Mouse (Mus musculus): ENCODE data around the gene 4933416C03Rik. TPM values are rescaled to one million over a fixed set of nuclear protein-coding genes. Genes with fewer than 3 reads are reported as not detected.

The 4933416C03Rik gene
- total and polyA plus RNA-seq, 2 experiments from 2014 or later, result 0.13 TPM; not detected in 1

DNA sequence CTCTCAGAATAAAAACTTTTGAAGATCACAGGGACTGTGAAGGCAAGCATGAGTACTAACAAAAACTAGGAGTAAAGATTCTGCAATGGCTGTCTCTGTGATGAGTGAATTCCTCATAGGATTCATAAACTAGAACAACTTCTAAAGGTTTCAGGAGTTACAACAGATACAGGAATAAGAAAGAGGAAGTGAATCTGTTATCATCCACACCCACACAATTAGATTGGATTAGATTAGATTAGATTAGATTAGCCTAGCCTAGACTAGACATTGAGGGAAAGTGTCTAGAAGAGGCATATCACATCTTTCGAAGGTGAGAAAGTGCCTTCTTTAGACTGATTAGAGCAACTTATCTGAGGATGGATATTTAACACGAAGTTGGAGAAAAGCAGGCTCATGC is 21.5 kb upstream of the 4933416C03Rik start:
- no peaks in the 10 kb centered on the region for H3K36me3 ChIP-seq (ENCODE audit: insufficient read depth, low read length)
- H3K4me1 ChIP-seq (ENCODE audit: insufficient read depth, low read length), result no peaks in the 10 kb centered on the region
- TF ChIP-seq CTCF (IDR thresholded peaks at IDR 0.05; ENCODE audit: low read depth), result no peak
- H3K9ac ChIP-seq (replicated peaks; ENCODE audit: low read length), result no peak overlapping the region
- H3K27ac ChIP-seq, result no peak overlapping the region
- no peaks in the 10 kb centered on the region for H3K27me3 ChIP-seq (ENCODE audit: insufficient read depth, low read length)
- WGBS, result 88% methylated on average over 2 of the region's 2 CpGs
- DNase-seq (ENCODE audit: low spot score), result no peak
- H3K4me2 ChIP-seq (ENCODE audit: low read depth, low read length), result no peak overlapping the region
- H3K9me3 ChIP-seq (ENCODE audit: low read length), result no peaks in the 10 kb centered on the region
- no peak for ATAC-seq
- no peak overlapping the region for H3K4me3 ChIP-seq (ENCODE audit: low read length)

DNA sequence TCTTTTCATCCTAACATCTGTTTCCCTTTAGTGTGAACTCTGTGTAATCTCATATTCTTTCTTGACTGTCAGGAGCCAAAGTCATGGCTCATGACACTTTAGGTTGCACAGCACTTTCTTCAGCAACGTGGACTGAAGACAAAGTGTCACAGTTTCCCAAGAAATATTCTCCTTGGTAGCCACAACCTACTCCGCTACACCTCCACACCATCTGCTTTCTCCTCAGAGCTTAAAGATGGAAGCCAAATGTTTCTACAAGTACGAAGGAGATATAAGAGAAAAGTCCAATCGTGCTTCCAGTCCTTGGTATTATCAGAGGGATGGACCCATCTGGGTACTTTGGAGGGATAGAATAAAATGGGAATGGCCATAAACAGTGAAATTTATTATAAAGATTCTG is 18.5 kb upstream of the 4933416C03Rik start:
- no peaks in the 10 kb centered on the region for H3K27me3 ChIP-seq (ENCODE audit: insufficient read depth, low read length)
- no peaks in the 10 kb centered on the region for H3K9me3 ChIP-seq (ENCODE audit: low read length)
- TF ChIP-seq CTCF (IDR thresholded peaks at IDR 0.05; ENCODE audit: low read depth), result no peak
- no peak for ATAC-seq
- no peak overlapping the region for H3K9ac ChIP-seq (replicated peaks; ENCODE audit: low read length)
- WGBS, result 84% methylated on average over 4 of the region's 4 CpGs
- H3K4me2 ChIP-seq (ENCODE audit: low read depth, low read length), result no peak overlapping the region
- H3K4me1 ChIP-seq (ENCODE audit: insufficient read depth, low read length), result no peaks in the 10 kb centered on the region
- no peak for DNase-seq (ENCODE audit: low spot score)
- H3K4me3 ChIP-seq (ENCODE audit: low read length), result no peak overlapping the region
- no peak overlapping the region for H3K27ac ChIP-seq
- no peaks in the 10 kb centered on the region for H3K36me3 ChIP-seq (ENCODE audit: insufficient read depth, low read length)

DNA sequence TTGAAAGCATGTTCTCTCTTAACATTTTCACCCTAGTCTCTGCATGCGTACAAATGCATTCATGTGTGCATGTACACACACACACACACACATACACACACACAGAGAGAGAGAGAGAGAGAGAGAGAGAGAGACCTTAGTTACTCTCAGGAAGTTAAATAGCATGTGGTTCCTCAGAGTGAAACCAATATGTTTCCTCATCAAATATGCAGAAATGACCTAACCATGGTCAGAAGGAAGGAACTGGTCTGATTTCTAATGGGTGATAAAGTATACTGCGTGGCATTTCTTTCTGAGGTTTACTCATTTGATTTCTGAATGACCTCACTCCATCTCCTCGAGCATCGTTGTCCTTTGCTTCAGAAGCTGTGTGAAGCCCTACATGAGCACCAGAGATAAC is 17.5 kb upstream of the 4933416C03Rik start:
- no peak overlapping the region for H3K4me2 ChIP-seq (ENCODE audit: low read depth, low read length)
- no peak overlapping the region for H3K9ac ChIP-seq (replicated peaks; ENCODE audit: low read length)
- ATAC-seq (no peak), DNase-seq (ENCODE audit: low spot score) (no peak)
- no peaks in the 10 kb centered on the region for H3K27me3 ChIP-seq (ENCODE audit: insufficient read depth, low read length)
- 92% methylated on average over 4 of the region's 4 CpGs for WGBS
- no peaks in the 10 kb centered on the region for H3K36me3 ChIP-seq (ENCODE audit: insufficient read depth, low read length)
- no peaks in the 10 kb centered on the region for H3K9me3 ChIP-seq (ENCODE audit: low read length)
- H3K4me3 ChIP-seq (ENCODE audit: low read length), result no peak overlapping the region
- TF ChIP-seq CTCF (IDR thresholded peaks at IDR 0.05; ENCODE audit: low read depth), result no peak
- no peak overlapping the region for H3K27ac ChIP-seq
- H3K4me1 ChIP-seq (ENCODE audit: insufficient read depth, low read length), result no peaks in the 10 kb centered on the region

DNA sequence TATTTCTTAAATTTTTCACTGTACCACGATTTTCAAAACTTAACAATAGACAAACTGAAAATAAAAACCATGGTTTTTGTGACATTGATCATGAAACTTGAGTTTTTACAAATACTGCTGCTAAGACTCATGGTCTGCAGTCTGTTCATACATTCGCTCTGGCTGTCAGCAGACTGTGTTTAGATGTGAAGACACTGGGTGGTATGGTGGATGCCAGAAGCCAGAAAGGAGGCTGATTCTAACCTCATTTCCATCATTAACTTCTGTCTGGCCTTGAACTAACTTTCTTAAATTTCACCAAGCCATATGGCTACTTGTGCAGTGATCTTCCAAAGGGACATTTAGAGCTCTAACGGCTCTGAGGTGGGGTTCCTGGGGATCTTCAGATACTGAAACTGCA is 16.7 kb upstream of the 4933416C03Rik start:
- no peaks in the 10 kb centered on the region for H3K27me3 ChIP-seq (ENCODE audit: insufficient read depth, low read length)
- H3K27ac ChIP-seq, result no peak overlapping the region
- 77% methylated on average over 3 of the region's 3 CpGs for WGBS
- no peak overlapping the region for H3K9ac ChIP-seq (replicated peaks; ENCODE audit: low read length)
- DNase-seq (ENCODE audit: low spot score), result no peak
- H3K36me3 ChIP-seq (ENCODE audit: insufficient read depth, low read length), result no peaks in the 10 kb centered on the region
- H3K4me1 ChIP-seq (ENCODE audit: insufficient read depth, low read length), result no peaks in the 10 kb centered on the region
- no peak for ATAC-seq
- TF ChIP-seq CTCF (IDR thresholded peaks at IDR 0.05; ENCODE audit: low read depth), result no peak
- no peaks in the 10 kb centered on the region for H3K9me3 ChIP-seq (ENCODE audit: low read length)
- H3K4me3 ChIP-seq (ENCODE audit: low read length), result no peak overlapping the region
- no peak overlapping the region for H3K4me2 ChIP-seq (ENCODE audit: low read depth, low read length)

DNA sequence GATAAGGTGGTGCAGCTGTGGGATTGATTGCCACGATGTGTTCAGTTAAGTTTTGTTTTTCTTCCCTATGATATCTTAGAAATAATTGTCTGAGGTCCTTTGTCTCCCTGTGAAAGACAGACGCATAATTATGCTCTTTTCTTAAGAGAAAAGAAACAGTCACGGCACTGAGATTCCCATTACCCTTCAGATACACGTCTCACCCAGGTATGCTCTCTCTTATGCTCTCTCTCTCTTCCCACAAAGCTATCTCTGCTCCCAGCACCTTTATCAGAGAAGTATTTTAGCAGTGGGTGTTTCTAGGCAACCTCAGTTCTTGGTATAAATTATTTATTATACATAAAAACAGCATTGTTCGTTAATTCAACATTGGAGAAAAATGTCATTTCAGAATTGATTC is 11.6 kb upstream of the 4933416C03Rik start:
- no peak for TF ChIP-seq CTCF (IDR thresholded peaks at IDR 0.05; ENCODE audit: low read depth)
- H3K9ac ChIP-seq (replicated peaks; ENCODE audit: low read length), result no peak overlapping the region
- 60% methylated on average over 5 of the region's 5 CpGs for WGBS
- H3K27ac ChIP-seq, result no peak overlapping the region
- H3K4me3 ChIP-seq (ENCODE audit: low read length), result no peak overlapping the region
- H3K4me2 ChIP-seq (ENCODE audit: low read depth, low read length), result no peak overlapping the region
- no peaks in the 10 kb centered on the region for H3K9me3 ChIP-seq (ENCODE audit: low read length)
- no peak for DNase-seq (ENCODE audit: low spot score)
- H3K4me1 ChIP-seq (ENCODE audit: insufficient read depth, low read length), result no peaks in the 10 kb centered on the region
- no peaks in the 10 kb centered on the region for H3K27me3 ChIP-seq (ENCODE audit: insufficient read depth, low read length)
- no peaks in the 10 kb centered on the region for H3K36me3 ChIP-seq (ENCODE audit: insufficient read depth, low read length)
- ATAC-seq, result no peak

DNA sequence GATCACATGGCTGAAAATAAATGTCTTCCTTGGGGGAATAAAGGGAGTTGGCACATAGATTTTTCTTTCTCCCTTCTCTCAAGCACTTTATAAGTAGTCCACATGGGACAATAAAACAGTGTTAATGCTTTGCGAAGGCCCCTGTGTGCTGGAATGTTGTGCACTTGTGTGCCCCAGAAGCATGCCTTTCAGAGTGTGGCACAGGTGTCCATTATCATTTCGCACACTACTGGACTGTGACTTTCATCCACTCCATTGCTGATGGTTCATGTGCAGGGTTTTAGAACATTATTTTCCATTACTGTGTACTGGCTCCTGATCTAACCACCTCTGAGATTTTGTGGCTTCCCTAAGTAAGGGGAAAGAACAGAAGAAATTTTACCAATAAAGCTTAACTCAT is 10.1 kb upstream of the 4933416C03Rik start:
- H3K4me1 ChIP-seq (ENCODE audit: insufficient read depth, low read length), result no peaks in the 10 kb centered on the region
- H3K9ac ChIP-seq (replicated peaks; ENCODE audit: low read length), result no peak overlapping the region
- H3K27me3 ChIP-seq (ENCODE audit: insufficient read depth, low read length), result no peaks in the 10 kb centered on the region
- peak; percentile 38; the same call in 1 of the 2 replicates for ATAC-seq
- TF ChIP-seq CTCF (IDR thresholded peaks at IDR 0.05; ENCODE audit: low read depth), result no peak
- no peaks in the 10 kb centered on the region for H3K9me3 ChIP-seq (ENCODE audit: low read length)
- H3K4me3 ChIP-seq (ENCODE audit: low read length), result no peak overlapping the region
- no peak overlapping the region for H3K4me2 ChIP-seq (ENCODE audit: low read depth, low read length)
- H3K36me3 ChIP-seq (ENCODE audit: insufficient read depth, low read length), result no peaks in the 10 kb centered on the region
- no peak overlapping the region for H3K27ac ChIP-seq
- no peak for DNase-seq (ENCODE audit: low spot score)
- WGBS, result 83% methylated on average over 2 of the region's 2 CpGs

DNA sequence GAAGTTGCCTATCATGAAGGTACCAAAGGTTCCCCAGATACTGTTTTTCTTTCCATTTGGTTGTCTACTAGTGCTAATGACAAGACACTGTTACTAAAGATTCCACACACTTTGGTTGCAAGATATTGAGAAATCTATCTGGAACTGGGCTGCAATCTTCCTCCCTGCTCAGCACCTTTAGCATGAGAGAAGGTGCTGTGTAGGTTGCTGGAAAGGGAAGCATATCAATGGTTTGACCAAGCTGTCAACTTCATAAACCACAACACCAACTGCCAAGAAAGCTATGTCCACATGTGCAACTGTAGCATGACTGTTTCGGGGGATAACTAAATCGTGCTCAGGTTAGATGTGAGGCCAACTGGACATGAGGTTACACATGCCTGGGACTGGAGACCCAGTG is 7.7 kb upstream of the 4933416C03Rik start:
- ATAC-seq (no peak), DNase-seq (ENCODE audit: low spot score) (no peak)
- Histone ChIP-seq H3K4me1 (ENCODE audit: insufficient read depth, low read length) (no peaks in the 10 kb centered on the region), H3K27me3 (ENCODE audit: insufficient read depth, low read length) (no peaks in the 10 kb centered on the region), H3K4me2 (ENCODE audit: low read depth, low read length) (no peak overlapping the region), H3K27ac (no peak overlapping the region), H3K9ac (replicated peaks; ENCODE audit: low read length) (no peak overlapping the region), H3K4me3 (ENCODE audit: low read length) (no peak overlapping the region), H3K36me3 (ENCODE audit: insufficient read depth, low read length) (no peaks in the 10 kb centered on the region), H3K9me3 (ENCODE audit: low read length) (no peaks in the 10 kb centered on the region)
- 96% methylated on average over 2 of the region's 2 CpGs for WGBS
- no peak for TF ChIP-seq CTCF (IDR thresholded peaks at IDR 0.05; ENCODE audit: low read depth)
